Mouse (Mus musculus): ENCODE measurements at regions not wholly inside any gene's neighbourhood (a gene's known extent, or its start where the extent isn't known, plus 50 kb on each side); places are given as distances from the start of the nearest gene placed in this dataset.

DNA sequence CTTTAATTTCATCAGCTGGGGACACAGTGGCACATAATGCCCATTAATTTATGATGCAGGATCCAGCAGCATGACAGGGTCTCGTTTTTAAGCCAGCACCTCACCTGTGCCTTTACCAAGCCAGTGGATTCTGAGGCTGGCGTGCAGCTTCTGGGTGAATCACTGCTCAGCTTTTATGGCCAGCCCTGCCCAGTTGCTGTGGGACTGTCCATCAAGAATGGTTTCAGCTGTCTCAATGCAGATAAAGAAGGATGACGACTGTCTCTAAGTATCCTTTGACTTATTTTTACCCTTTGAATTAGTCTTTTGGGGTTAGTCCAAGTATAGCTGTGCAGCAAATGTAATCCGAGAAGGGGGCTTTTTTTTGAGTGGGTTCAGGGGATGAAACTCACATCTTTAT is 167.3 kb upstream of the Bcor start:
- WGBS: 78% methylated on average over 4 of the region's 4 CpGs
- no peak overlapping the region for H3K9ac ChIP-seq (ENCODE audit: low read length)
- no peak overlapping the region for H3K4me2 ChIP-seq (ENCODE audit: low read depth, low read length, severe bottlenecking)
- H3K9me3 ChIP-seq (ENCODE audit: control insufficient read depth, low read length): no peaks in the 10 kb centered on the region
- no peak overlapping the region for H3K4me3 ChIP-seq (ENCODE audit: low read depth, low read length)
- no peaks in the 10 kb centered on the region for H3K27me3 ChIP-seq (ENCODE audit: control insufficient read depth, insufficient read depth, low read length)
- no peak overlapping the region for H3K27ac ChIP-seq (ENCODE audit: low read depth, low read length)
- H3K4me1 ChIP-seq (replicated peaks; ENCODE audit: control insufficient read depth, insufficient read depth, low read length): no peaks in the 10 kb centered on the region
- no peak for DNase-seq (ENCODE audit: low spot score)
- no peak for ATAC-seq (replicated peaks; ENCODE audit: low FRiP score)
- H3K36me3 ChIP-seq (ENCODE audit: control insufficient read depth, insufficient read depth, low read length): no peaks in the 10 kb centered on the region

DNA sequence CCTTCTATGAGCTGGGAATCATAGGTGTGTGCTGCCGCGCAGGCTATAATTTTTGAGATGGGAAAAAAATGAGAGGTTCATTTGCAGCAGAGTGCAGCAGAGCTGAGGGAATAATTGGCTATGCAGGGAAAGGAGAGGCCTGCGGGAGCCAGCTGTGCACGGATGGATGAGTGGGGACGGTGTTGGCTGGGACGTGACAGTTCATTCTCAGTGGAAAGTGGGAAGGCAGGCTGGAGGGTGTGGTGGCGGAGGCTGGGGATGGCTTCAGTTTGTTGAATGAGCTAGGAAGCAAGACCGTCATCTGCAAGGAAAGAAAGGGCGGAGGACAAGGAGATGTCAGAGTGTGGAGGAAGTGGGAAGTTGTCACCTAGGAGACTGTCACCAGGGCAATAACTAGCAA is 180.4 kb upstream of the Bcor start:
- WGBS: 88% methylated on average over 9 of the region's 9 CpGs
- Histone ChIP-seq H3K4me1 (replicated peaks; ENCODE audit: control insufficient read depth, insufficient read depth, low read length) (no peaks in the 10 kb centered on the region), H3K27me3 (ENCODE audit: control insufficient read depth, insufficient read depth, low read length) (no peaks in the 10 kb centered on the region)

GRCm38 (mm10) chrX:12341356-12341965 is 181.3 kb upstream of the Bcor start:
- H3K4me3 ChIP-seq (ENCODE audit: low read depth, low read length): no peak overlapping the region
- DNase-seq (ENCODE audit: low spot score): no peak
- H3K27ac ChIP-seq (ENCODE audit: low read depth, low read length): no peak overlapping the region
- no peaks in the 10 kb centered on the region for H3K27me3 ChIP-seq (ENCODE audit: control insufficient read depth, insufficient read depth, low read length)
- no peak overlapping the region for H3K9ac ChIP-seq (ENCODE audit: low read length)
- WGBS: 66% methylated on average over 5 of the region's 5 CpGs
- H3K4me1 ChIP-seq (replicated peaks; ENCODE audit: control insufficient read depth, insufficient read depth, low read length): no peaks in the 10 kb centered on the region
- H3K36me3 ChIP-seq (ENCODE audit: control insufficient read depth, insufficient read depth, low read length): no peaks in the 10 kb centered on the region
- H3K4me2 ChIP-seq (ENCODE audit: low read depth, low read length, severe bottlenecking): no peak overlapping the region
- ATAC-seq (replicated peaks; ENCODE audit: low FRiP score): no peak
- H3K9me3 ChIP-seq (ENCODE audit: control insufficient read depth, low read length): no peaks in the 10 kb centered on the region

More for the DNA sequence above, 180.4 kb upstream of the Bcor start:
- no peak overlapping the region for H3K9ac ChIP-seq (ENCODE audit: low read length)
- no peak overlapping the region for H3K4me3 ChIP-seq (ENCODE audit: low read depth, low read length)
- no peak for DNase-seq (ENCODE audit: low spot score)
- H3K4me2 ChIP-seq (ENCODE audit: low read depth, low read length, severe bottlenecking): no peak overlapping the region
- no peak for ATAC-seq (replicated peaks; ENCODE audit: low FRiP score)
- H3K9me3 ChIP-seq (ENCODE audit: control insufficient read depth, low read length): no peaks in the 10 kb centered on the region
- no peak overlapping the region for H3K27ac ChIP-seq (ENCODE audit: low read depth, low read length)
- no peaks in the 10 kb centered on the region for H3K36me3 ChIP-seq (ENCODE audit: control insufficient read depth, insufficient read depth, low read length)

DNA sequence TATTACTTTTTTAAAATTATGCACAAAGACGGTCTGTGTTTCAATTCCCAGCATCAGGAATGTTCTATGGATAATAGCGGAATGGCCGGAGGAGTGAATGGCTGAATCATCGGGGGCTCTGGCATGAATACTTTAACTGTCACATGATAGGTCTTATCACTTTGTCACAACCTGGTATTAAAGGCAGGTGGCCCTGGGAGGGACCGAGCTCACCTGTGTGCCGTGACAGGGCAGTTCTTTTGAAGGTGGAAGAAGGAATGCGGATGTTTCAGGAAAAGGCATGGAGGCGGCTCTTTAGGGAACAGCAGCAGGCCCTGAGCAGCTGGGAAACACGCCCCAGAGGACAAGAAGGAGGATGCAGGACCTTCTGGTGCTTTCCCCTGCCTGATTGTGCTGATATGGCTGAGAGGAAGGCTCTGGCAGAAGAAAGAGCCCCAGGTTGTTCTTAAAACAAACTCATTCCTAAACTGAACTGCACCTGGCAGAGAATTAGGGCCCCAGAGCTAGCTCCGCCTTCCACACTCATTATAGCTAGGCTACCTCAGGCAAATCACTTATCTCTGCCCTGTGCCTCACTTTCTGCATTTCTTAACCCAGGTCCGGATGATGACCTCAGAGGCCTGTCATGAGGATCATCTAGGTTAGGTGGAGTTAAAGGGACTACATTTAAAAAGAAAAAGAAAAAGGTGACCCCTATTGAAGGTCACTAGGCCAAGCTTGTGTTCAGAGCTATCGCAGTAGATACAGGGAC is 184.8 kb upstream of the Bcor start:
- no peak for DNase-seq (ENCODE audit: low spot score)
- no peaks in the 10 kb centered on the region for H3K4me1 ChIP-seq (replicated peaks; ENCODE audit: control insufficient read depth, insufficient read depth, low read length)
- H3K36me3 ChIP-seq (ENCODE audit: control insufficient read depth, insufficient read depth, low read length): no peaks in the 10 kb centered on the region
- no peaks in the 10 kb centered on the region for H3K27me3 ChIP-seq (ENCODE audit: control insufficient read depth, insufficient read depth, low read length)
- no peak overlapping the region for H3K27ac ChIP-seq (ENCODE audit: low read depth, low read length)
- WGBS: 85% methylated on average over 12 of the region's 12 CpGs
- H3K4me2 ChIP-seq (ENCODE audit: low read depth, low read length, severe bottlenecking): no peak overlapping the region
- no peaks in the 10 kb centered on the region for H3K9me3 ChIP-seq (ENCODE audit: control insufficient read depth, low read length)
- no peak overlapping the region for H3K4me3 ChIP-seq (ENCODE audit: low read depth, low read length)
- H3K9ac ChIP-seq (ENCODE audit: low read length): no peak overlapping the region
- ATAC-seq (replicated peaks; ENCODE audit: low FRiP score): no peak

DNA sequence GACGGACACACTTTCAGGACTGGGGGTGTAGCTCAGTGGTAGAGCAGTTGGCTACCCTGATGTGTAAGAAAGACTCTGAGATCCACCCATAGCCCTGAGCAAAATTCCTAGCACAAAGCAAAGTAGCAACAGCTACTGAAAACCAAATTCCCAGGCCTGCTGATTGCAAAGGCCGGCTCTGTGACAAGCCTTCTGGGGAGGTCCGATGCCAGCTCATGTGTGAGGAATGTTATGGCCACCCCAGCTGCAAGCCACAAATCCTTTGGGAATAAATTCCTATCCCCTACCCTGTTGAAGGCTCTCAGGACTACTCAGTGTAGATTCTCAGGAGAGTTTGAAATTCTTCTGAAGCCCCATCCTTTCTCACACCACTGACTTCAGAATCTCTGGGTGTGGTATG is 186.7 kb upstream of the Bcor start:
- Histone ChIP-seq H3K27ac (ENCODE audit: low read depth, low read length) (no peak overlapping the region), H3K9me3 (ENCODE audit: control insufficient read depth, low read length) (no peaks in the 10 kb centered on the region), H3K9ac (ENCODE audit: low read length) (no peak overlapping the region), H3K4me1 (replicated peaks; ENCODE audit: control insufficient read depth, insufficient read depth, low read length) (no peaks in the 10 kb centered on the region), H3K4me2 (ENCODE audit: low read depth, low read length, severe bottlenecking) (no peak overlapping the region), H3K36me3 (ENCODE audit: control insufficient read depth, insufficient read depth, low read length) (no peaks in the 10 kb centered on the region), H3K27me3 (ENCODE audit: control insufficient read depth, insufficient read depth, low read length) (no peaks in the 10 kb centered on the region), H3K4me3 (ENCODE audit: low read depth, low read length) (no peak overlapping the region)
- no peak for DNase-seq (ENCODE audit: low spot score)
- no peak for ATAC-seq (replicated peaks; ENCODE audit: low FRiP score)
- 64% methylated on average over 3 of the region's 3 CpGs for WGBS

- H3K9ac ChIP-seq (ENCODE audit: low read length): no peak overlapping the region
- DNase-seq (ENCODE audit: low spot score): no peak
- H3K4me1 ChIP-seq (replicated peaks; ENCODE audit: control insufficient read depth, insufficient read depth, low read length): no peaks in the 10 kb centered on the region
- H3K36me3 ChIP-seq (ENCODE audit: control insufficient read depth, insufficient read depth, low read length): no peaks in the 10 kb centered on the region
- H3K4me3 ChIP-seq (ENCODE audit: low read depth, low read length): no peak overlapping the region
- no peak overlapping the region for H3K27ac ChIP-seq (ENCODE audit: low read depth, low read length)
- H3K9me3 ChIP-seq (ENCODE audit: control insufficient read depth, low read length): no peaks in the 10 kb centered on the region
- H3K4me2 ChIP-seq (ENCODE audit: low read depth, low read length, severe bottlenecking): no peak overlapping the region
- H3K27me3 ChIP-seq (ENCODE audit: control insufficient read depth, insufficient read depth, low read length): no peaks in the 10 kb centered on the region
- WGBS: 55% methylated on average over 8 of the region's 8 CpGs
- ATAC-seq (replicated peaks; ENCODE audit: low FRiP score): no peak
Observed at GRCm38 (mm10) chrX:12348117-12348516, 188.0 kb upstream of the Bcor start.

- H3K4me1 ChIP-seq (replicated peaks; ENCODE audit: control insufficient read depth, insufficient read depth, low read length): no peaks in the 10 kb centered on the region
- DNase-seq (ENCODE audit: low spot score) (no peak), ATAC-seq (replicated peaks; ENCODE audit: low FRiP score) (no peak)
- no peak overlapping the region for H3K4me3 ChIP-seq (ENCODE audit: low read depth, low read length)
- no peaks in the 10 kb centered on the region for H3K9me3 ChIP-seq (ENCODE audit: control insufficient read depth, low read length)
- no peak overlapping the region for H3K4me2 ChIP-seq (ENCODE audit: low read depth, low read length, severe bottlenecking)
- H3K36me3 ChIP-seq (ENCODE audit: control insufficient read depth, insufficient read depth, low read length): no peaks in the 10 kb centered on the region
- WGBS: 100% methylated on average over 2 of the region's 2 CpGs
- no peaks in the 10 kb centered on the region for H3K27me3 ChIP-seq (ENCODE audit: control insufficient read depth, insufficient read depth, low read length)
- no peak overlapping the region for H3K9ac ChIP-seq (ENCODE audit: low read length)
- no peak overlapping the region for H3K27ac ChIP-seq (ENCODE audit: low read depth, low read length)
Observed at GRCm38 (mm10) chrX:12354875-12355274, 194.7 kb upstream of the Bcor start.

GRCm38 (mm10) chrX:12358026-12358425 is 197.9 kb upstream of the Bcor start:
- ATAC-seq (replicated peaks; ENCODE audit: low FRiP score) (no peak), DNase-seq (ENCODE audit: low spot score) (no peak)
- Histone ChIP-seq H3K36me3 (ENCODE audit: control insufficient read depth, insufficient read depth, low read length) (no peaks in the 10 kb centered on the region), H3K4me3 (ENCODE audit: low read depth, low read length) (no peak overlapping the region), H3K27me3 (ENCODE audit: control insufficient read depth, insufficient read depth, low read length) (no peaks in the 10 kb centered on the region), H3K4me1 (replicated peaks; ENCODE audit: control insufficient read depth, insufficient read depth, low read length) (no peaks in the 10 kb centered on the region), H3K27ac (ENCODE audit: low read depth, low read length) (no peak overlapping the region), H3K9me3 (ENCODE audit: control insufficient read depth, low read length) (no peaks in the 10 kb centered on the region), H3K4me2 (ENCODE audit: low read depth, low read length, severe bottlenecking) (no peak overlapping the region), H3K9ac (ENCODE audit: low read length) (no peak overlapping the region)
- WGBS: 75% methylated on average over 1 of the region's 1 CpGs

Data from forebrain, embryonic 11.5 days (tissue).